Mouse (Mus musculus) heart, embryonic 15.5 days (tissue): Measurements from ENCODE around the gene Bmi1. TPM values are rescaled to one million over a fixed set of nuclear protein-coding genes. Genes with fewer than 3 reads are reported as not detected.
A peak's percentile ranks its signal among the peaks of the same experiment; 100 is the strongest.

ENCODE experiments used
- ATAC-seq: fragments of 200-750 bp; cut with Nextera tagmentation; replicated peaks from 2 replicates; pipeline ENCODE4 v1.8.0; 2017; ENCODE audit warnings: low read depth, moderate TSS enrichment; ENCODE audit not compliant: insufficient number of reproducible peaks, insufficient read depth, low FRiP score
- H3K27ac ChIP-seq: fragments of 300-500 bp; sonication (generic); 2 replicates; pipeline ENCODE4 v1.5.1; 2015; ENCODE audit warnings: mild to moderate bottlenecking, inconsistent platforms
- H3K27me3 ChIP-seq: fragments of 300-500 bp; sonication (generic); 2 replicates; pipeline ENCODE4 v1.6.1; 2015; ENCODE audit warnings: inconsistent platforms
- H3K36me3 ChIP-seq: fragments of 300-500 bp; sonication (generic); 2 replicates; pipeline ENCODE4 v1.6.1; 2015; ENCODE audit warnings: mild to moderate bottlenecking, inconsistent platforms
- H3K4me1 ChIP-seq: fragments of 300-500 bp; sonication (generic); replicated peaks from 2 replicates; pipeline ENCODE4 v1.6.1; 2015; ENCODE audit warnings: inconsistent platforms
- H3K4me2 ChIP-seq: fragments of 300-500 bp; sonication (generic); 2 replicates; pipeline ENCODE4 v1.6.1; 2015; ENCODE audit warnings: inconsistent platforms, mild to moderate bottlenecking, moderate library complexity
- H3K4me3 ChIP-seq: fragments of 300-500 bp; sonication (generic); 2 replicates; pipeline ENCODE4 v1.5.1; 2015; ENCODE audit warnings: mild to moderate bottlenecking, inconsistent platforms
- H3K9ac ChIP-seq: fragments of 300-500 bp; sonication (generic); 2 replicates; pipeline ENCODE4 v1.6.1; 2015; ENCODE audit warnings: mild to moderate bottlenecking, inconsistent platforms
- H3K9me3 ChIP-seq: fragments of 300-500 bp; sonication (generic); replicated peaks from 2 replicates; pipeline ENCODE4 v1.6.1; 2016; ENCODE audit warnings: inconsistent platforms
- WGBS: fragments of 180-500 bp; shearing (Covaris S2); methylation state at CpG from one replicate; pipeline ENCODE4 v1.1.7; 2015; ENCODE audit warnings: mixed read lengths; 5-methylcytosine and 5-hydroxymethylcytosine counted together
- polyA plus RNA-seq: library from polyadenylated mRNA; unstranded; fragments of >200 nt; fragmentation: Nextera tagmentation; extraction: Ambion mirVana; gene quantifications from 2 replicates; pipeline ENCODE4 v1.2.1, GENCODE M21; 2015

Bmi1 gene
- polyA plus RNA-seq = 14.0 and 15.1 TPM in 2 replicates

GRCm38 (mm10) chr2:18676936-18677491 lies at the start of gene Bmi1:
Gene Bmi1, plus strand, starts transcription at chr2:18677018.
- peak; percentile 52 for ATAC-seq
- peaks cover 19% of the 10 kb centered on the region for H3K27me3 ChIP-seq
- H3K27ac ChIP-seq = peak within 1 kb of the TSS; percentile 92
- 1% methylated on average over 67 of the region's 77 CpGs for WGBS
- H3K4me2 ChIP-seq = peak within 1 kb of the TSS; percentile 86
- peaks cover 29% of the 10 kb centered on the region for H3K4me1 ChIP-seq
- H3K9me3 ChIP-seq = no peaks in the 10 kb centered on the region
- peak within 1 kb of the TSS; percentile 82 for H3K9ac ChIP-seq
- peaks cover under 1% of the 10 kb centered on the region; the same call in 1 of the 2 replicates for H3K36me3 ChIP-seq
- H3K4me3 ChIP-seq = peak within 1 kb of the TSS; percentile 75

- WGBS = 63% methylated on average over 5 of the region's 5 CpGs
- no peaks in the 10 kb centered on the region for H3K4me1 ChIP-seq
- no peak overlapping the region for H3K9ac ChIP-seq
- H3K27ac ChIP-seq = no peak overlapping the region
- no peak for ATAC-seq
- H3K9me3 ChIP-seq = no peaks in the 10 kb centered on the region
- no peak overlapping the region for H3K4me3 ChIP-seq
- no peak overlapping the region for H3K4me2 ChIP-seq
- no peaks in the 10 kb centered on the region for H3K27me3 ChIP-seq
- no peaks in the 10 kb centered on the region for H3K36me3 ChIP-seq
Measured at GRCm38 (mm10) chr2:18630547-18630946, 46.3 kb upstream of the Bmi1 start.

GRCm38 (mm10) chr2:18635052-18635451 lies 41.8 kb upstream of the Bmi1 start:
- no peak; the same call in 1 of the 2 replicates for ATAC-seq
- Histone ChIP-seq H3K4me3 (no peak overlapping the region), H3K27me3 (no peaks in the 10 kb centered on the region), H3K36me3 (no peaks in the 10 kb centered on the region), H3K4me2 (no peak overlapping the region), H3K27ac (no peak overlapping the region), H3K9me3 (no peaks in the 10 kb centered on the region), H3K9ac (no peak overlapping the region), H3K4me1 (no peaks in the 10 kb centered on the region)
- 76% methylated on average over 8 of the region's 8 CpGs for WGBS

GRCm38 (mm10) chr2:18648563-18648962 lies 28.3 kb upstream of the Bmi1 start:
- no peaks in the 10 kb centered on the region for H3K4me1 ChIP-seq
- no peaks in the 10 kb centered on the region for H3K36me3 ChIP-seq
- no peaks in the 10 kb centered on the region for H3K27me3 ChIP-seq
- no peak overlapping the region for H3K9ac ChIP-seq
- H3K27ac ChIP-seq = no peak overlapping the region
- ATAC-seq = no peak
- no peaks in the 10 kb centered on the region for H3K9me3 ChIP-seq
- 80% methylated on average over 4 of the region's 4 CpGs for WGBS
- H3K4me3 ChIP-seq = no peak overlapping the region
- no peak overlapping the region for H3K4me2 ChIP-seq

GRCm38 (mm10) chr2:18654821-18655220 lies 22.0 kb upstream of the Bmi1 start:
- Histone ChIP-seq H3K4me1 (no peaks in the 10 kb centered on the region), H3K4me2 (no peak overlapping the region), H3K4me3 (no peak overlapping the region), H3K27me3 (no peaks in the 10 kb centered on the region), H3K27ac (no peak overlapping the region), H3K9me3 (no peaks in the 10 kb centered on the region), H3K36me3 (no peaks in the 10 kb centered on the region), H3K9ac (no peak overlapping the region)
- ATAC-seq = no peak
- 54% methylated on average over 5 of the region's 5 CpGs for WGBS

- no peak overlapping the region for H3K9ac ChIP-seq
Measured at GRCm38 (mm10) chr2:18664003-18664402, 12.8 kb upstream of the Bmi1 start.

GRCm38 (mm10) chr2:18671041-18671440 lies 5.8 kb upstream of the Bmi1 start:
- Histone ChIP-seq H3K4me3 (no peak overlapping the region), H3K9me3 (no peaks in the 10 kb centered on the region), H3K4me2 (no peak overlapping the region; the same call in 1 of the 2 replicates), H3K27ac (no peak overlapping the region), H3K9ac (no peak overlapping the region), H3K4me1 (peaks cover 11% of the 10 kb centered on the region), H3K36me3 (no peaks in the 10 kb centered on the region), H3K27me3 (no peaks in the 10 kb centered on the region; the same call in 1 of the 2 replicates)
- ATAC-seq = no peak
- WGBS = 35% methylated on average over 6 of the region's 6 CpGs

More at GRCm38 (mm10) chr2:18664003-18664402, 12.8 kb upstream of the Bmi1 start:
- Histone ChIP-seq H3K27ac (no peak overlapping the region), H3K4me2 (no peak overlapping the region), H3K36me3 (no peaks in the 10 kb centered on the region), H3K4me1 (no peaks in the 10 kb centered on the region), H3K9me3 (no peaks in the 10 kb centered on the region), H3K27me3 (no peaks in the 10 kb centered on the region; the same call in 1 of the 2 replicates), H3K4me3 (no peak overlapping the region)
- 86% methylated on average over 3 of the region's 3 CpGs for WGBS
- no peak for ATAC-seq

GRCm38 (mm10) chr2:18672133-18672765 lies 4.6 kb upstream of the Bmi1 start, which contains the start of gene Commd3:
Gene Commd3, plus strand, starts transcription at chr2:18672384.
- Histone ChIP-seq H3K9ac (peak within 1 kb of the TSS; percentile 91), H3K27ac (peak within 1 kb of the TSS; percentile 96), H3K4me2 (peak within 1 kb of the TSS; percentile 82), H3K4me3 (peak within 1 kb of the TSS; percentile 82), H3K9me3 (no peaks in the 10 kb centered on the region), H3K27me3 (no peaks in the 10 kb centered on the region; the same call in 1 of the 2 replicates), H3K4me1 (peaks cover 13% of the 10 kb centered on the region), H3K36me3 (no peaks in the 10 kb centered on the region)
- under 1% methylated on average over 90 of the region's 91 CpGs for WGBS
- ATAC-seq = peak; percentile 86

- no peak for ATAC-seq
- Histone ChIP-seq H3K27ac (peak overlapping the region; percentile 96), H3K27me3 (no peaks in the 10 kb centered on the region; the same call in 1 of the 2 replicates), H3K36me3 (no peaks in the 10 kb centered on the region), H3K9me3 (no peaks in the 10 kb centered on the region), H3K4me1 (peaks cover 13% of the 10 kb centered on the region), H3K4me2 (peak overlapping the region; percentile 82), H3K4me3 (peak overlapping the region; percentile 82), H3K9ac (peak overlapping the region; percentile 91)
- whole genome bisulfite sequencing = 1% methylated on average over 11 of the region's 11 CpGs
Measured at GRCm38 (mm10) chr2:18672766-18673164, 4.1 kb upstream of the Bmi1 start.

GRCm38 (mm10) chr2:18673766-18674165 lies 3.1 kb upstream of the Bmi1 start:
- Histone ChIP-seq H3K27ac (no peak overlapping the region), H3K4me2 (peak overlapping the region; percentile 82; the same call in 1 of the 2 replicates), H3K27me3 (0 out of 2 replicates have a peak, but pooled peaks cover 3% of the 10 kb centered on the region), H3K4me3 (no peak overlapping the region), H3K9me3 (no peaks in the 10 kb centered on the region), H3K36me3 (no peaks in the 10 kb centered on the region), H3K4me1 (peaks cover 17% of the 10 kb centered on the region), H3K9ac (no peak overlapping the region)
- no peak for ATAC-seq
- WGBS = 75% methylated on average over 4 of the region's 4 CpGs

GRCm38 (mm10) chr2:18674193-18674902 lies 2.5 kb upstream of the Bmi1 start:
- no peak for ATAC-seq
- H3K4me3 ChIP-seq = no peak overlapping the region
- 88% methylated on average over 4 of the region's 4 CpGs for WGBS
- H3K4me1 ChIP-seq = peaks cover 17% of the 10 kb centered on the region
- no peak overlapping the region for H3K27ac ChIP-seq
- no peak overlapping the region for H3K9ac ChIP-seq
- H3K4me2 ChIP-seq = no peak overlapping the region
- peaks cover 7% of the 10 kb centered on the region for H3K27me3 ChIP-seq
- H3K36me3 ChIP-seq = no peaks in the 10 kb centered on the region
- no peaks in the 10 kb centered on the region for H3K9me3 ChIP-seq
